Mouse (Mus musculus): ENCODE measurements around the gene Vamp8. TPM values are rescaled to one million over a fixed set of nuclear protein-coding genes. Genes with fewer than 3 reads are reported as not detected.

Vamp8 gene
- polyA plus RNA-seq, 1 experiment from 2014 or later, result 241 TPM

GRCm38 (mm10) chr6:72418279-72418678, 27.8 kb upstream of the Vamp8 start:
- Histone ChIP-seq H3K36me3 (ENCODE audit: insufficient read depth, low read length) (peaks cover 19% of the 10 kb centered on the region), H3K4me2 (ENCODE audit: low read length) (no peak overlapping the region), H3K4me3 (replicated peaks; ENCODE audit: low read depth, low read length) (no peak overlapping the region), H3K27ac (no peak overlapping the region), H3K4me1 (replicated peaks; ENCODE audit: insufficient read depth, low read length) (no peaks in the 10 kb centered on the region; the same call in 1 of the 2 replicates), H3K27me3 (ENCODE audit: insufficient read depth, low read length) (no peaks in the 10 kb centered on the region), H3K9ac (ENCODE audit: low read depth, low read length) (no peak overlapping the region), H3K9me3 (replicated peaks; ENCODE audit: low read length) (no peaks in the 10 kb centered on the region)
- ATAC-seq (replicated peaks; ENCODE audit: low FRiP score, low read depth) (no peak), DNase-seq (ENCODE audit: low spot score) (no peak)
- WGBS, result 95% methylated on average over 4 of the region's 4 CpGs
- TF ChIP-seq CTCF (IDR thresholded peaks at IDR 0.05; ENCODE audit: low read depth), result no peak

- no peak for TF ChIP-seq CTCF (IDR thresholded peaks at IDR 0.05; ENCODE audit: low read depth)
- Histone ChIP-seq H3K36me3 (ENCODE audit: insufficient read depth, low read length) (peaks cover 18% of the 10 kb centered on the region), H3K4me3 (replicated peaks; ENCODE audit: low read depth, low read length) (no peak overlapping the region), H3K4me1 (replicated peaks; ENCODE audit: insufficient read depth, low read length) (no peaks in the 10 kb centered on the region; the same call in 1 of the 2 replicates), H3K9me3 (replicated peaks; ENCODE audit: low read length) (no peaks in the 10 kb centered on the region), H3K27ac (no peak overlapping the region), H3K4me2 (ENCODE audit: low read length) (no peak overlapping the region), H3K9ac (ENCODE audit: low read depth, low read length) (0 out of 2 replicates have a peak overlapping the region, but pooled peaks have one; percentile 0), H3K27me3 (ENCODE audit: insufficient read depth, low read length) (no peaks in the 10 kb centered on the region)
- DNase-seq (ENCODE audit: low spot score) (no peak), ATAC-seq (replicated peaks; ENCODE audit: low FRiP score, low read depth) (no peak)
- WGBS, result 78% methylated on average over 7 of the region's 7 CpGs
Measured at GRCm38 (mm10) chr6:72415964-72416772, 25.7 kb upstream of the Vamp8 start.

GRCm38 (mm10) chr6:72415181-72415580, 24.7 kb upstream of the Vamp8 start:
- TF ChIP-seq CTCF (IDR thresholded peaks at IDR 0.05; ENCODE audit: low read depth), result 0 out of 2 replicates have a peak, but pooled peaks have one; percentile 14
- H3K36me3 ChIP-seq (ENCODE audit: insufficient read depth, low read length), result peaks cover 14% of the 10 kb centered on the region
- DNase-seq (ENCODE audit: low spot score) (no peak), ATAC-seq (replicated peaks; ENCODE audit: low FRiP score, low read depth) (no peak)
- peak overlapping the region; percentile 71 for H3K4me3 ChIP-seq (replicated peaks; ENCODE audit: low read depth, low read length)
- H3K9me3 ChIP-seq (replicated peaks; ENCODE audit: low read length), result no peaks in the 10 kb centered on the region
- H3K4me2 ChIP-seq (ENCODE audit: low read length), result peak overlapping the region; percentile 83
- WGBS, result 79% methylated on average over 5 of the region's 5 CpGs
- H3K9ac ChIP-seq (ENCODE audit: low read depth, low read length), result no peak overlapping the region
- H3K27ac ChIP-seq, result no peak overlapping the region
- H3K27me3 ChIP-seq (ENCODE audit: insufficient read depth, low read length), result no peaks in the 10 kb centered on the region
- H3K4me1 ChIP-seq (replicated peaks; ENCODE audit: insufficient read depth, low read length), result no peaks in the 10 kb centered on the region; the same call in 1 of the 2 replicates

GRCm38 (mm10) chr6:72414076-72414756, 23.7 kb upstream of the Vamp8 start, which contains the start of gene Ggcx:
Ggcx (plus strand) TSS chr6:72414308.
- Histone ChIP-seq H3K4me3 (replicated peaks; ENCODE audit: low read depth, low read length) (peak within 1 kb of the TSS; percentile 71), H3K4me2 (ENCODE audit: low read length) (peak within 1 kb of the TSS; percentile 83), H3K36me3 (ENCODE audit: insufficient read depth, low read length) (peaks cover 12% of the 10 kb centered on the region), H3K27ac (peak within 1 kb of the TSS; percentile 72), H3K27me3 (ENCODE audit: insufficient read depth, low read length) (no peaks in the 10 kb centered on the region), H3K4me1 (replicated peaks; ENCODE audit: insufficient read depth, low read length) (no peaks in the 10 kb centered on the region; the same call in 1 of the 2 replicates), H3K9me3 (replicated peaks; ENCODE audit: low read length) (no peaks in the 10 kb centered on the region), H3K9ac (ENCODE audit: low read depth, low read length) (peak within 1 kb of the TSS; percentile 75)
- under 1% methylated on average over 33 of the region's 33 CpGs for WGBS
- DNase-seq (ENCODE audit: low spot score) (peak; percentile 97), ATAC-seq (replicated peaks; ENCODE audit: low FRiP score, low read depth) (peak; percentile 95)
- peak; percentile 39; the same call in 1 of the 2 replicates for TF ChIP-seq CTCF (IDR thresholded peaks at IDR 0.05; ENCODE audit: low read depth)

- Histone ChIP-seq H3K4me1 (replicated peaks; ENCODE audit: insufficient read depth, low read length) (no peaks in the 10 kb centered on the region; the same call in 1 of the 2 replicates), H3K27ac (no peak overlapping the region), H3K9me3 (replicated peaks; ENCODE audit: low read length) (no peaks in the 10 kb centered on the region), H3K9ac (ENCODE audit: low read depth, low read length) (no peak overlapping the region), H3K4me2 (ENCODE audit: low read length) (no peak overlapping the region), H3K4me3 (replicated peaks; ENCODE audit: low read depth, low read length) (no peak overlapping the region), H3K36me3 (ENCODE audit: insufficient read depth, low read length) (no peaks in the 10 kb centered on the region), H3K27me3 (ENCODE audit: insufficient read depth, low read length) (no peaks in the 10 kb centered on the region)
- no peak for ATAC-seq (replicated peaks; ENCODE audit: low FRiP score, low read depth)
- no peak for TF ChIP-seq CTCF (IDR thresholded peaks at IDR 0.05; ENCODE audit: low read depth)
- 72% methylated on average over 7 of the region's 7 CpGs for WGBS
- DNase-seq (ENCODE audit: low spot score), result no peak
Measured at GRCm38 (mm10) chr6:72410518-72410917, 20.0 kb upstream of the Vamp8 start.

GRCm38 (mm10) chr6:72410003-72410402, 19.5 kb upstream of the Vamp8 start:
- TF ChIP-seq CTCF (IDR thresholded peaks at IDR 0.05; ENCODE audit: low read depth), result no peak
- no peaks in the 10 kb centered on the region for H3K9me3 ChIP-seq (replicated peaks; ENCODE audit: low read length)
- ATAC-seq (replicated peaks; ENCODE audit: low FRiP score, low read depth), result no peak
- H3K4me1 ChIP-seq (replicated peaks; ENCODE audit: insufficient read depth, low read length), result no peaks in the 10 kb centered on the region; the same call in 1 of the 2 replicates
- 35% methylated on average over 1 of the region's 1 CpGs for WGBS
- DNase-seq (ENCODE audit: low spot score), result no peak
- H3K4me3 ChIP-seq (replicated peaks; ENCODE audit: low read depth, low read length), result no peak overlapping the region
- no peak overlapping the region for H3K27ac ChIP-seq
- H3K4me2 ChIP-seq (ENCODE audit: low read length), result no peak overlapping the region
- H3K36me3 ChIP-seq (ENCODE audit: insufficient read depth, low read length), result no peaks in the 10 kb centered on the region
- H3K27me3 ChIP-seq (ENCODE audit: insufficient read depth, low read length), result no peaks in the 10 kb centered on the region
- no peak overlapping the region for H3K9ac ChIP-seq (ENCODE audit: low read depth, low read length)
